Mouse (Mus musculus): Measurements from ENCODE around the gene Ggnbp2.
"Not testable (repeated sequence)": the region's sequence is repeated elsewhere in the genome, so short reads cannot be mapped to it uniquely, and the experiment has no call there.

Ggnbp2 gene

GRCm38 (mm10) chr11:84879007-84879771 is 8.6 kb upstream of the Ggnbp2 start:
- no peak for DNase-seq

GRCm38 (mm10) chr11:84876020-84876419 is 5.4 kb upstream of the Ggnbp2 start:
- DNase-seq: not testable (repeated sequence)

GRCm38 (mm10) chr11:84873042-84873833 is 2.6 kb upstream of the Ggnbp2 start:
- DNase-seq: no peak

GRCm38 (mm10) chr11:84871548-84872069 is 992 bp upstream of the Ggnbp2 start:
- no peak for DNase-seq

GRCm38 (mm10) chr11:84871046-84871445 is 429 bp upstream of the Ggnbp2 start:
- DNase-seq: no peak

GRCm38 (mm10) chr11:84869537-84870232 is 932 bp downstream of the Ggnbp2 start:
- DNase-seq: peak; percentile 97

- DNase-seq: no peak
Measured at GRCm38 (mm10) chr11:84868786-84869259, 1.8 kb downstream of the Ggnbp2 start.

GRCm38 (mm10) chr11:84867586-84867985 is 3.0 kb downstream of the Ggnbp2 start:
- DNase-seq: no peak

- peak; percentile 27 for DNase-seq
Measured at GRCm38 (mm10) chr11:84865268-84865667, 5.3 kb downstream of the Ggnbp2 start.

GRCm38 (mm10) chr11:84855285-84855684 is 15.3 kb downstream of the Ggnbp2 start:
- DNase-seq: no peak

GRCm38 (mm10) chr11:84847475-84848090 is 23.0 kb downstream of the Ggnbp2 start:
- DNase-seq: no peak

GRCm38 (mm10) chr11:84846741-84847474 is 23.7 kb downstream of the Ggnbp2 start:
- DNase-seq: no peak

- DNase-seq: no peak
Measured at GRCm38 (mm10) chr11:84839330-84839729, 31.3 kb downstream of the Ggnbp2 start.

- DNase-seq: not testable (repeated sequence)
Measured at GRCm38 (mm10) chr11:84829495-84829894, 41.1 kb downstream of the Ggnbp2 start.

- peak; percentile 96 for DNase-seq
Measured at GRCm38 (mm10) chr11:84828516-84829399, 41.9 kb downstream of the Ggnbp2 start, which contains the start of gene Dhrs11. Gene Dhrs11, minus strand, starts transcription at chr11:84828994.

- DNase-seq: no peak
Measured at GRCm38 (mm10) chr11:84827901-84828503, 42.6 kb downstream of the Ggnbp2 start.

GRCm38 (mm10) chr11:84827492-84827891 is 43.1 kb downstream of the Ggnbp2 start:
- no peak for DNase-seq

- DNase-seq: peak; percentile 75
Measured at GRCm38 (mm10) chr11:84826185-84826584, 44.4 kb downstream of the Ggnbp2 start.

- no peak for DNase-seq
Measured at GRCm38 (mm10) chr11:84825261-84825807, 45.3 kb downstream of the Ggnbp2 start.

GRCm38 (mm10) chr11:84823484-84823897 is 47.1 kb downstream of the Ggnbp2 start:
- no peak for DNase-seq
